Mouse (Mus musculus) C2C12 (cell line): Measurements from ENCODE around the gene Mrpl4. TPM values are rescaled to one million over a fixed set of nuclear protein-coding genes. Genes with fewer than 3 reads are reported as not detected.

Experiments used
- H3K27me3 ChIP-seq: one replicate; pipeline ENCODE4 v1.6.1; 2011; ENCODE audit not compliant: control insufficient read depth, insufficient read depth, insufficient read length
- H3K36me3 ChIP-seq: one replicate; pipeline ENCODE4 v1.6.1; 2011; ENCODE audit not compliant: control insufficient read depth, insufficient read depth
- H3K4me3 ChIP-seq: one replicate; pipeline ENCODE4 v1.5.1; 2011; ENCODE audit warnings: mild to moderate bottlenecking, control low read depth; ENCODE audit not compliant: poor library complexity, insufficient read depth, severe bottlenecking
- H3K79me2 ChIP-seq: one replicate; pipeline ENCODE4 v1.6.1; 2011; ENCODE audit not compliant: control insufficient read depth, insufficient read depth
- H3K79me3 ChIP-seq: one replicate; pipeline ENCODE4 v1.6.1; 2011; ENCODE audit warnings: low read depth, control low read depth
- H3ac ChIP-seq: one replicate; pipeline ENCODE3; 2011; ENCODE audit warnings: low read depth; ENCODE audit not compliant: control insufficient read depth, insufficient read length
- CEBPB ChIP-seq: IDR thresholded peaks from one replicate; pipeline ENCODE4 v1.6.1; 2011; ENCODE audit warnings: low read depth, mild to moderate bottlenecking, control low read depth, moderate library complexity
- CTCF ChIP-seq: IDR thresholded peaks from one replicate; pipeline ENCODE4 v1.5.1; 2011; ENCODE audit not compliant: control insufficient read depth, insufficient read depth, insufficient read length
- FOSL1 ChIP-seq: IDR thresholded peaks from one replicate; pipeline ENCODE4 v1.8.0; 2011; ENCODE audit warnings: mild to moderate bottlenecking, low read length; ENCODE audit not compliant: poor library complexity, insufficient read depth, severe bottlenecking
- MAX ChIP-seq: IDR thresholded peaks from one replicate; pipeline ENCODE4 v1.6.1; 2011; ENCODE audit warnings: mild to moderate bottlenecking, control low read depth
- MYOD1 ChIP-seq: IDR thresholded peaks from one replicate; pipeline ENCODE4 v1.6.1; 2011; ENCODE audit warnings: low read depth; ENCODE audit not compliant: control insufficient read depth, insufficient read length
- MYOG ChIP-seq: IDR thresholded peaks from one replicate; pipeline ENCODE4 v1.6.1; 2011; ENCODE audit not compliant: control insufficient read depth, insufficient read length; ENCODE audit errors: extremely low read depth
- USF1 ChIP-seq: IDR thresholded peaks from one replicate; pipeline ENCODE4 v1.6.1; 2011; ENCODE audit warnings: low read depth, mild to moderate bottlenecking, control low read depth, moderate library complexity
- microRNA-seq: library from miRNA; unstranded; fragments of <30 nt; microRNA quantifications from one replicate; pipeline ENCODE4, GENCODE M21; 2019; ENCODE audit warnings: borderline microRNAs expressed
- polyA plus RNA-seq: library from polyadenylated mRNA; unstranded; fragments of >200 nt; fragmentation: generic; extraction: Trizol; gene quantifications from one replicate; pipeline ENCODE4 v1.2.1, GENCODE M21; 2012; ENCODE audit warnings: missing spikeins

Mrpl4 gene
- polyA plus RNA-seq, 1 experiment, result 107 TPM

DNA sequence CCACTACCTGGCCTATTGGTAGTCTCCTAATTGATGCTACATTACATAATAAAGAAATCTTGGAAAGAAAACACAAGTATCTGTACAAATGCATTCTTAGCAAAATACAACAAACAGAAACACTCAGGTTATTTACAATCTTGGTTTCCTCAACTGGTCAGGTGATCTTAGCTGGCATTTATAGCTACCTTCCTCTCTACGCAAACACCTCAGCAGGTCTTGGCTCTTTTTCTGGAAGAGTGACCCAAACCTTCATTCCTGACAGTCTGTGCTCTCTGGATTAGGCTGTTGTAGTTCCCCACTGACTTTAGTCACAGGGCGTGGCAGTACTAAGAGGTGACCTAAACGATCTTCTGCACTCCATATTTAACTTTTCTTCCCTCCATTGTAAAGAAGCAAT is 42.7 kb downstream of the Mrpl4 start:
- Histone ChIP-seq H3ac (no peak overlapping the region), H3K36me3 (no peaks in the 10 kb centered on the region), H3K4me3 (no peak overlapping the region), H3K27me3 (peaks cover 3% of the 10 kb centered on the region), H3K79me2 (no peaks in the 10 kb centered on the region), H3K79me3 (no peaks in the 10 kb centered on the region)
- TF ChIP-seq USF1, result no peak
- TF ChIP-seq CEBPB, result no peak
- no peak for TF ChIP-seq MYOG
- TF ChIP-seq FOSL1, result no peak
- TF ChIP-seq MAX, result no peak
- no peak for TF ChIP-seq MYOD1
- TF ChIP-seq CTCF, result no peak

GRCm38 (mm10) chr9:21051578-21051977 is 49.0 kb downstream of the Mrpl4 start:
- no peak overlapping the region for H3K4me3 ChIP-seq
- no peak for TF ChIP-seq MAX
- no peak for TF ChIP-seq CEBPB
- no peak for TF ChIP-seq MYOG
- H3K36me3 ChIP-seq, result no peaks in the 10 kb centered on the region
- H3K27me3 ChIP-seq, result peaks cover 25% of the 10 kb centered on the region
- H3K79me3 ChIP-seq, result no peaks in the 10 kb centered on the region
- H3K79me2 ChIP-seq, result no peaks in the 10 kb centered on the region
- no peak overlapping the region for H3ac ChIP-seq

Small RNAs within 50 kb of the gene (microRNA-seq; reads per million reads assigned to microRNA genes)
- 0.20 reads per million for gene Mir1900

Other genes starting within 250 kb of the Mrpl4 start
- gene Col5a3, start 187.7 kb upstream of the Mrpl4 start, polyA plus RNA-seq, result 1.3 TPM
- gene Rdh8, start 184.2 kb upstream of the Mrpl4 start, polyA plus RNA-seq, result not detected
- 11.8 TPM for gene A230050P20Rik, start 134.1 kb upstream of the Mrpl4 start, polyA plus RNA-seq
- gene Angptl6, start 123.0 kb upstream of the Mrpl4 start, polyA plus RNA-seq, result 0.92 TPM
- 88.3 TPM for gene Ppan, start 114.6 kb upstream of the Mrpl4 start, polyA plus RNA-seq
- 247 TPM for gene Eif3g, start 104.1 kb upstream of the Mrpl4 start, polyA plus RNA-seq
- gene Dnmt1, start 42.9 kb upstream of the Mrpl4 start, polyA plus RNA-seq, result 69.7 TPM
- gene S1pr2, start 26.0 kb upstream of the Mrpl4 start, polyA plus RNA-seq, result 13.0 TPM
- 0.09 TPM for gene Icam1, start 13.2 kb downstream of the Mrpl4 start, polyA plus RNA-seq
- 0.43 TPM for gene Icam4, start 26.6 kb downstream of the Mrpl4 start, polyA plus RNA-seq
- 0.46 TPM for gene Icam5, start 29.3 kb downstream of the Mrpl4 start, polyA plus RNA-seq
- 0.43 TPM for gene Zglp1, start 64.4 kb downstream of the Mrpl4 start, polyA plus RNA-seq
- gene Gm49373, start 70.4 kb downstream of the Mrpl4 start, polyA plus RNA-seq, result 0.96 TPM
- gene Fdx1l, start 70.9 kb downstream of the Mrpl4 start, polyA plus RNA-seq, result 109 TPM
- gene Gm38431, start 89.3 kb downstream of the Mrpl4 start, polyA plus RNA-seq, result 1.3 TPM
- 49.2 TPM for gene Raver1, start 89.3 kb downstream of the Mrpl4 start, polyA plus RNA-seq
- 8.7 TPM for gene Tyk2, start 128.5 kb downstream of the Mrpl4 start, polyA plus RNA-seq
- gene Cdc37, start 147.2 kb downstream of the Mrpl4 start, polyA plus RNA-seq, result 342 TPM
- 7.4 TPM for gene Pde4a, start 163.0 kb downstream of the Mrpl4 start, polyA plus RNA-seq
- 41.5 TPM for gene Keap1, start 236.6 kb downstream of the Mrpl4 start, polyA plus RNA-seq
- 0.04 TPM for gene S1pr5, start 245.7 kb downstream of the Mrpl4 start, polyA plus RNA-seq